Mouse (Mus musculus) small intestine, adult 2 months (tissue): ENCODE measurements around the gene Scn10a. TPM values are rescaled to one million over a fixed set of nuclear protein-coding genes. Genes with fewer than 3 reads are reported as not detected.

Source experiments
- H3K27ac ChIP-seq: fragments of 200-500 bp; 2 replicates; pipeline ENCODE4 v1.5.1; 2012; ENCODE audit warnings: low read depth, low read length, control low read depth, inconsistent platforms; ENCODE audit not compliant: insufficient read depth
- H3K27me3 ChIP-seq: fragments of 200-500 bp; 2 replicates; pipeline ENCODE4 v1.6.1; 2012; ENCODE audit warnings: mild to moderate bottlenecking, moderate library complexity, low read length, inconsistent platforms; ENCODE audit not compliant: control insufficient read depth, insufficient read depth
- H3K36me3 ChIP-seq: fragments of 200-500 bp; 2 replicates; pipeline ENCODE4 v1.6.1; 2012; ENCODE audit warnings: mild to moderate bottlenecking, low read length, control low read depth, inconsistent platforms; ENCODE audit not compliant: control insufficient read depth, insufficient read depth
- H3K4me1 ChIP-seq: fragments of 200-500 bp; 2 replicates; pipeline ENCODE4 v1.6.1; 2012; ENCODE audit warnings: low read length, inconsistent platforms, mixed read lengths; ENCODE audit not compliant: control insufficient read depth, insufficient read depth, insufficient read length
- H3K4me3 ChIP-seq: fragments of 200-500 bp; 2 replicates; pipeline ENCODE4 v1.5.1; 2012; ENCODE audit warnings: low read depth, mild to moderate bottlenecking, control low read depth, inconsistent platforms, low read length, moderate library complexity
- CTCF ChIP-seq: fragments of 200-500 bp; IDR thresholded peaks from 2 replicates; pipeline ENCODE4 v1.5.1; 2012; ENCODE audit warnings: low read depth, mild to moderate bottlenecking, control low read depth, inconsistent platforms, low read length, moderate library complexity, mixed read lengths; ENCODE audit not compliant: insufficient replicate concordance, insufficient read length; ENCODE audit errors: extremely low read depth
- POLR2A ChIP-seq: fragments of 200-500 bp; IDR thresholded peaks from 2 replicates; pipeline ENCODE4 v1.6.1; 2012; ENCODE audit warnings: low read depth, mild to moderate bottlenecking, control low read depth, inconsistent platforms, low read length, moderate library complexity
- WGBS: fragments of 180-500 bp; shearing (Covaris S2); methylation state at CpG from one replicate; pipeline ENCODE4 v1.1.7; 2018; 5-methylcytosine and 5-hydroxymethylcytosine counted together
- polyA plus RNA-seq: library from polyadenylated mRNA; depleted of rRNA; stranded (reverse); fragments of >200 nt; gene quantifications from 2 replicates; pipeline ENCODE4 v1.2.3, GENCODE M21; 2012

Gene Scn10a
- polyA plus RNA-seq, 1 experiment, result not detected

GRCm38 (mm10) chr9:119589592-119589991 is 129.5 kb downstream of the Scn10a start:
- Histone ChIP-seq H3K27me3 (no peaks in the 10 kb centered on the region), H3K27ac (no peak overlapping the region), H3K36me3 (no peaks in the 10 kb centered on the region), H3K4me1 (no peaks in the 10 kb centered on the region), H3K4me3 (no peak overlapping the region)
- TF ChIP-seq POLR2A (no peak), CTCF (no peak)
- 85% methylated on average over 8 of the region's 8 CpGs for WGBS

- no peak overlapping the region for H3K4me3 ChIP-seq
- TF ChIP-seq CTCF (no peak), POLR2A (no peak)
- no peaks in the 10 kb centered on the region for H3K27me3 ChIP-seq
- 29% methylated on average over 26 of the region's 26 CpGs for WGBS
- no peaks in the 10 kb centered on the region for H3K4me1 ChIP-seq
- H3K27ac ChIP-seq, result no peak overlapping the region
- no peaks in the 10 kb centered on the region for H3K36me3 ChIP-seq
Measured at GRCm38 (mm10) chr9:119588763-119589449, 130.2 kb downstream of the Scn10a start.

- H3K36me3 ChIP-seq, result no peaks in the 10 kb centered on the region
- no peak overlapping the region for H3K4me3 ChIP-seq
- peaks cover 4% of the 10 kb centered on the region for H3K4me1 ChIP-seq
- H3K27ac ChIP-seq, result no peak overlapping the region
- 1% methylated on average over 6 of the region's 6 CpGs for WGBS
- peak; percentile 86 for TF ChIP-seq CTCF
- TF ChIP-seq POLR2A, result no peak
- H3K27me3 ChIP-seq, result peaks cover 27% of the 10 kb centered on the region
Measured at GRCm38 (mm10) chr9:119580668-119581067, 138.5 kb downstream of the Scn10a start.

- H3K4me1 ChIP-seq, result peaks cover 4% of the 10 kb centered on the region
- H3K27me3 ChIP-seq, result peaks cover 27% of the 10 kb centered on the region
- no peak overlapping the region for H3K4me3 ChIP-seq
- TF ChIP-seq POLR2A (no peak), CTCF (no peak)
- H3K27ac ChIP-seq, result no peak overlapping the region
- H3K36me3 ChIP-seq, result no peaks in the 10 kb centered on the region
- WGBS, result 89% methylated on average over 17 of the region's 17 CpGs
Measured at GRCm38 (mm10) chr9:119580187-119580586, 138.9 kb downstream of the Scn10a start.

- under 1% methylated on average over 94 of the region's 99 CpGs for WGBS
- TF ChIP-seq CTCF (no peak), POLR2A (no peak)
- Histone ChIP-seq H3K4me1 (peaks cover 4% of the 10 kb centered on the region), H3K36me3 (no peaks in the 10 kb centered on the region), H3K4me3 (peak within 1 kb of the TSS; percentile 51), H3K27me3 (peaks cover 27% of the 10 kb centered on the region), H3K27ac (no peak within 1 kb of the TSS)
Measured at GRCm38 (mm10) chr9:119578636-119579438, 140.3 kb downstream of the Scn10a start, which contains the start of gene Scn5a. Scn5a (minus strand) TSS chr9:119579016.

- 3% methylated on average over 24 of the region's 24 CpGs for WGBS
- no peaks in the 10 kb centered on the region for H3K36me3 ChIP-seq
- no peak for TF ChIP-seq CTCF
- no peak for TF ChIP-seq POLR2A
- H3K4me1 ChIP-seq, result peaks cover 4% of the 10 kb centered on the region
- H3K4me3 ChIP-seq, result peak overlapping the region; percentile 51
- peaks cover 27% of the 10 kb centered on the region for H3K27me3 ChIP-seq
- no peak overlapping the region for H3K27ac ChIP-seq
Measured at GRCm38 (mm10) chr9:119578311-119578635, 140.8 kb downstream of the Scn10a start.

GRCm38 (mm10) chr9:119576977-119577376 is 142.1 kb downstream of the Scn10a start:
- TF ChIP-seq CTCF (no peak), POLR2A (no peak)

More at GRCm38 (mm10) chr9:119576977-119577376, 142.1 kb downstream of the Scn10a start:
- H3K4me3 ChIP-seq, result no peak overlapping the region
- H3K27me3 ChIP-seq, result peaks cover 27% of the 10 kb centered on the region
- no peak overlapping the region for H3K27ac ChIP-seq
- peaks cover 4% of the 10 kb centered on the region for H3K4me1 ChIP-seq
- 77% methylated on average over 2 of the region's 2 CpGs for WGBS
- H3K36me3 ChIP-seq, result no peaks in the 10 kb centered on the region
